Mouse (Mus musculus) thymus, adult 2 months (tissue): ENCODE measurements around the gene Cep70. TPM values are rescaled to one million over a fixed set of nuclear protein-coding genes. Genes with fewer than 3 reads are reported as not detected.

Experiments
- DNase-seq: peaks from one replicate; pipeline ENCODE4 v3.0.0; 2021
- H3K27ac ChIP-seq: fragments of 200-500 bp; 2 replicates; pipeline ENCODE4 v1.5.1; 2012; ENCODE audit warnings: low read length, control low read depth; ENCODE audit not compliant: control insufficient read depth, insufficient read depth
- H3K27me3 ChIP-seq: fragments of 200-500 bp; 2 replicates; pipeline ENCODE4 v1.6.1; 2012; ENCODE audit warnings: mild to moderate bottlenecking, low read length, moderate library complexity, mixed read lengths; ENCODE audit not compliant: control insufficient read depth, insufficient read depth
- H3K36me3 ChIP-seq: fragments of 200-500 bp; 2 replicates; pipeline ENCODE4 v1.6.1; 2012; ENCODE audit warnings: mild to moderate bottlenecking, low read length, moderate library complexity; ENCODE audit not compliant: control insufficient read depth, insufficient read depth
- H3K4me1 ChIP-seq: fragments of 200-500 bp; replicated peaks from 2 replicates; pipeline ENCODE4 v1.6.1; 2012; ENCODE audit warnings: low read length; ENCODE audit not compliant: control insufficient read depth, insufficient read depth
- H3K4me3 ChIP-seq: fragments of 200-500 bp; 2 replicates; pipeline ENCODE4 v1.5.1; 2012; ENCODE audit warnings: mild to moderate bottlenecking, low read length, control low read depth, moderate library complexity; ENCODE audit not compliant: control insufficient read depth, insufficient read depth
- CTCF ChIP-seq: fragments of 200-500 bp; IDR thresholded peaks from 2 replicates; pipeline ENCODE4 v1.5.1; 2012; ENCODE audit warnings: mild to moderate bottlenecking, control low read depth, low read length, moderate library complexity, borderline replicate concordance; ENCODE audit not compliant: control insufficient read depth, poor library complexity, insufficient read depth; ENCODE audit errors: extremely low read depth
- POLR2A ChIP-seq: fragments of 200-500 bp; IDR thresholded peaks from 2 replicates; pipeline ENCODE4 v1.6.1; 2012; ENCODE audit warnings: mild to moderate bottlenecking, low read length, control low read depth, moderate library complexity; ENCODE audit not compliant: control insufficient read depth, poor library complexity, insufficient read depth; ENCODE audit errors: extremely low read depth
- WGBS: fragments of 180-500 bp; shearing (Covaris S2); methylation state at CpG from one replicate; pipeline ENCODE4 v1.1.7; 2018; 5-methylcytosine and 5-hydroxymethylcytosine counted together
- polyA plus RNA-seq: library from polyadenylated mRNA; depleted of rRNA; stranded (reverse); fragments of >200 nt; gene quantifications from 2 replicates; pipeline ENCODE4 v1.2.3, GENCODE M21; 2012; rRNA removed

Gene Cep70
- polyA plus RNA-seq, 1 experiment = 7.0 TPM

DNA sequence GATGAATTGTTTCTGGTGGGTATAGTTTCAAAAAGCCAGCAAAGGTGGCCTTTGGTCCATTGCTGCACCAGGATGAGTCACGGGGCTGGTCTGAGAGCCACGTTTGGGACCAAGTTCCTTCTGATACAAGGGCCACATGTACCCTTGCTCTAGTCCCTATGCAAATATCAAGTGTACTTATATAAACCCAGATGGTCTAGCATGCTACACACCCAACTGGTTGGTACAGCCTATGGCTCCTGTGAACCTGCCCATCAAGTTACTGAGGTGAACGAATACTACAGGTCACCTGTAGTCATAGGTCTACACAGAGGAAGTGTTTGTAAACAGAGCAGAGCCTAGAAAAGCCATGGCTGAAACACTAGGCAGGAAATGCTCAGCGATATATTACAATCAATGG, 93.4 kb downstream of the Cep70 start:
- no peak for DNase-seq
- WGBS = 74% methylated on average over 4 of the region's 4 CpGs
- Histone ChIP-seq H3K27me3 (no peaks in the 10 kb centered on the region), H3K36me3 (no peaks in the 10 kb centered on the region), H3K27ac (no peak overlapping the region), H3K4me3 (no peak overlapping the region), H3K4me1 (no peaks in the 10 kb centered on the region)
- TF ChIP-seq POLR2A (no peak), CTCF (no peak)

DNA sequence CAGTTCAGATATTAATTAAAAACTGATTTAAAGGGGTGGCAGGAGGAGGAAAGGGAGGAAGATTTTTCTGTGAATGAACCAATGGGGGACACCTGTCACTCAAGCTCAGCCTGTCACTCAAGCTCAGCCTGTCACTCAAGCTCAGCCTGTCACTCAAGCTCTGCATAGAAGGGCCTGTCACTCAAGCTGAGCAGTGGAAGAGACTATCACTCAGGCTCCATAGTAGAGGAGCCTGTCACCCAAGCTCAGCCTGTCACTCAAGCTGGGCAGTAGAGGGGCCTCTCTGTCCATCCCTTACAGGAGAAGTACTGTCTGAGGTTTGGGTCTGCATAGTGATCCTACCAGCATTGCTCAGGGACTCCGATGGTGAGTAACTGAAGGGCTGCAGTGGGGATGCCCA, 95.1 kb downstream of the Cep70 start:
- no peak for TF ChIP-seq POLR2A
- TF ChIP-seq CTCF = no peak
- Histone ChIP-seq H3K27ac (no peak overlapping the region), H3K4me3 (no peak overlapping the region), H3K36me3 (no peaks in the 10 kb centered on the region), H3K27me3 (no peaks in the 10 kb centered on the region), H3K4me1 (no peaks in the 10 kb centered on the region)
- 100% methylated on average over 1 of the region's 1 CpGs for WGBS
- DNase-seq = no peak

DNA sequence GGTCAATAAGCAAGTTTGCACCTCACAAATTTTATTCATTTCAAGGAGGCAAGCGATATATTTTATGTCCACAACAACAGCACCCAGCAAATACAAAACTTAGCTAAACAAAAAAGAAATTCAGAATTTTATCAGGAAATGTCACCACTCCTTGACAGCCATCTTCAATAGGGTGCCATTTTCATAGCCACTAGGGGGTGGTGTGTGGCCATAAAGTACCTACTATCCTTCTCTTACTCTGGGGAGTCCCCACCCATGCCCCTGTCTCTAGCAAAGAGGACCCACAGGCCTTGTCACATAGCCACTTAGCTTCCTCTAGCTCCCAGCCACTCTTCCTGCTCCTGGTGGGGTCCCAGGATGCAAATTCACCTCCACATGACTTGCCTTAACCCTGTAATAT, 96.0 kb downstream of the Cep70 start:
- 92% methylated on average over 1 of the region's 1 CpGs for WGBS
- TF ChIP-seq CTCF = no peak
- TF ChIP-seq POLR2A = no peak

GRCm38 (mm10) chr9:99340126-99340525, 97.0 kb downstream of the Cep70 start:
- DNase-seq = no peak
- 94% methylated on average over 12 of the region's 12 CpGs for WGBS
- no peaks in the 10 kb centered on the region for H3K4me1 ChIP-seq

More for the DNA sequence above, 96.0 kb downstream of the Cep70 start:
- Histone ChIP-seq H3K27ac (no peak overlapping the region), H3K27me3 (no peaks in the 10 kb centered on the region), H3K4me3 (no peak overlapping the region), H3K4me1 (no peaks in the 10 kb centered on the region), H3K36me3 (no peaks in the 10 kb centered on the region)
- DNase-seq = no peak

GRCm38 (mm10) chr9:99341600-99341999, 98.4 kb downstream of the Cep70 start:
- no peak for TF ChIP-seq CTCF
- TF ChIP-seq POLR2A = no peak
- no peak overlapping the region for H3K27ac ChIP-seq

More at GRCm38 (mm10) chr9:99340126-99340525, 97.0 kb downstream of the Cep70 start:
- no peak for TF ChIP-seq POLR2A
- no peaks in the 10 kb centered on the region for H3K27me3 ChIP-seq
- H3K4me3 ChIP-seq = no peak overlapping the region
- H3K36me3 ChIP-seq = no peaks in the 10 kb centered on the region
- H3K27ac ChIP-seq = no peak overlapping the region

GRCm38 (mm10) chr9:99345351-99345792, 102.2 kb downstream of the Cep70 start:
- DNase-seq = no peak
- H3K36me3 ChIP-seq = no peaks in the 10 kb centered on the region
- TF ChIP-seq POLR2A = no peak
- TF ChIP-seq CTCF = no peak
- no peaks in the 10 kb centered on the region for H3K4me1 ChIP-seq
- H3K27me3 ChIP-seq = no peaks in the 10 kb centered on the region
- H3K4me3 ChIP-seq = no peak overlapping the region
- WGBS = 50% methylated on average over 4 of the region's 4 CpGs
- H3K27ac ChIP-seq = no peak overlapping the region

More at GRCm38 (mm10) chr9:99341600-99341999, 98.4 kb downstream of the Cep70 start:
- no peak for DNase-seq
- no peaks in the 10 kb centered on the region for H3K4me1 ChIP-seq
- H3K4me3 ChIP-seq = no peak overlapping the region
- no peaks in the 10 kb centered on the region for H3K36me3 ChIP-seq
- WGBS = 67% methylated on average over 3 of the region's 3 CpGs
- no peaks in the 10 kb centered on the region for H3K27me3 ChIP-seq

Other genes with a start within 250 kb of the Cep70 start
- 0.18 TPM in 1 of 2 replicates, not detected in the other for gene Gm1123, start 207.7 kb upstream of the Cep70 start, polyA plus RNA-seq
- 2.7 and 2.9 TPM in 2 replicates for gene Pik3cb, start 102.7 kb upstream of the Cep70 start, polyA plus RNA-seq
- not detected in 2 replicates for gene Faiml, start 6.1 kb upstream of the Cep70 start, polyA plus RNA-seq
- gene Esyt3, start 115.2 kb downstream of the Cep70 start, polyA plus RNA-seq = 0.15 and 0.66 TPM in 2 replicates
- gene Mras, start 194.0 kb downstream of the Cep70 start, polyA plus RNA-seq = 7.4 and 14.9 TPM in 2 replicates
- 0.43 TPM in 1 of 2 replicates, not detected in the other for gene Nme9, start 208.1 kb downstream of the Cep70 start, polyA plus RNA-seq